Mouse (Mus musculus) stomach, embryonic 16.5 days (tissue): ENCODE results near the gene Hypk. TPM values are rescaled to one million over a fixed set of nuclear protein-coding genes. Genes with fewer than 3 reads are reported as not detected.

Experiments
- ATAC-seq: fragments of 200-750 bp; cut with Nextera tagmentation; 2 replicates; pipeline ENCODE4 v1.8.0; 2017; ENCODE audit warnings: moderate number of reproducible peaks, moderate TSS enrichment; ENCODE audit not compliant: insufficient read depth, low FRiP score
- H3K27ac ChIP-seq: fragments of 300-500 bp; sonication (generic); 2 replicates; pipeline ENCODE4 v1.5.1; 2014; ENCODE audit warnings: low read length
- H3K27me3 ChIP-seq: fragments of 300-500 bp; sonication (generic); 2 replicates; pipeline ENCODE4 v1.6.1; 2014; ENCODE audit warnings: low read length, control low read depth, mixed read lengths; ENCODE audit not compliant: control insufficient read depth, insufficient read depth
- H3K36me3 ChIP-seq: fragments of 300-500 bp; sonication (generic); 2 replicates; pipeline ENCODE4 v1.6.1; 2014; ENCODE audit warnings: low read length; ENCODE audit not compliant: control insufficient read depth, insufficient read depth
- H3K4me1 ChIP-seq: fragments of 300-500 bp; sonication (generic); 2 replicates; pipeline ENCODE4 v1.6.1; 2014; ENCODE audit warnings: low read length, control low read depth, mixed read lengths; ENCODE audit not compliant: control insufficient read depth, insufficient read depth
- H3K4me2 ChIP-seq: fragments of 300-500 bp; sonication (generic); 2 replicates; pipeline ENCODE4 v1.6.1; 2014; ENCODE audit warnings: low read depth, low read length, mixed read lengths
- H3K4me3 ChIP-seq: fragments of 300-500 bp; sonication (generic); replicated peaks from 2 replicates; pipeline ENCODE4 v1.5.1; 2014; ENCODE audit warnings: mild to moderate bottlenecking, low read length
- H3K9ac ChIP-seq: fragments of 300-500 bp; sonication (generic); 2 replicates; pipeline ENCODE4 v1.6.1; 2014; ENCODE audit warnings: low read length
- H3K9me3 ChIP-seq: fragments of 300-500 bp; sonication (generic); replicated peaks from 2 replicates; pipeline ENCODE4 v1.6.1; 2016; ENCODE audit warnings: low read length, control low read depth; ENCODE audit not compliant: control insufficient read depth
- WGBS: fragments of 180-500 bp; shearing (Covaris S2); extraction: QIAGEN DNeasy Blood & Tissue Kit; methylation state at CpG from one replicate; pipeline ENCODE4 v1.1.7; 2014; 5-methylcytosine and 5-hydroxymethylcytosine counted together
- polyA plus RNA-seq: library from polyadenylated mRNA; unstranded; fragments of >200 nt; fragmentation: Nextera tagmentation; extraction: Ambion mirVana; gene quantifications from 2 replicates; pipeline ENCODE4 v1.2.1, GENCODE M21; 2015

Hypk gene
- polyA plus RNA-seq, 1 experiment from 2014 or later, result 107 TPM

DNA sequence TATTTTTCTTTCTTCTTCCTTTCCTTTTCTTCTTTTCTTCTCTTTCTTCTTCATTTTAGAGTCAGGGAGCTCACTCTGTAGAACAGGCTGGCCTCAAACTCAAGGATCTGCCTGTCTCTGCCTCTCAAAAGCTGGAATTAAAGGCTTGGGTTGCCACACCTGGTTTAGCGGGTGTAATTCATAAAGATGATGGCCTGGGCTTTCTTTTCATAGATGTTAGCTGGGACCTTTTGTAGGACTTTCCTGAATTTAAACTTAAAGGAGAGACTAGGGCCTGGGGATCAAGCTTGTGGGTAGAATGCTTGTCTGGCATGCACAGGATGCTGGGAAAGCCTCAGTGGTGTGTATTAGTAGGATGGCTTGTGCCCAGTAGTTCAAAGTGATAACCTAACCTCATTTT is 8.9 kb upstream of the Hypk start, which contains the start of gene Ell3:
Ell3 (minus strand) TSS at position 101 of the 400 bp plus-strand sequence.
- WGBS, result 86% methylated on average over 1 of the region's 1 CpGs
- Histone ChIP-seq H3K9ac (no peak within 1 kb of the TSS), H3K4me3 (no peak within 1 kb of the TSS), H3K27me3 (no peaks in the 10 kb centered on the region), H3K27ac (no peak within 1 kb of the TSS), H3K9me3 (no peaks in the 10 kb centered on the region), H3K4me1 (peaks cover 11% of the 10 kb centered on the region), H3K36me3 (0 out of 2 replicates have a peak, but pooled peaks cover 3% of the 10 kb centered on the region), H3K4me2 (peak within 1 kb of the TSS; percentile 81)
- ATAC-seq, result no peak

DNA sequence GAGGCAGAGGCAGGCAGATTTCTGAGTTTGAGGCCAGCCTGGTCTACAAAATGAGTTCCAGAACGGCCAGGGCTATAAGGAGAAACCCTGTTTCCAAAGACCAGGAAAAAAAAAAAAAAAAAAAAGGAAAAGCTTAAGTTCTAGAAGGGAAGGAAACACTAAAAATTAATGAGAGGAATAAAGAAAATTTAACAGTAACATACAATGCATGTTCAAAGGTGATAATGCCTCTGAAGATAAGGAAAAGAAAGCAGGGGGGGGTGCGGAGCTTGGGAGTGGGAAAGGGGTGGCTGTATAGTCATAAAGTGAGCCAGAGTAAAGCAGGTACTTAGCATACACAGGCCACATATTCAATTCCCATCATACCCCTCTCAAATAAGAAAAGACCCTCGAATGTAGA is 8.0 kb upstream of the Hypk start:
- WGBS, result 77% methylated on average over 3 of the region's 3 CpGs
- H3K4me3 ChIP-seq, result no peak overlapping the region
- no peak for ATAC-seq

DNA sequence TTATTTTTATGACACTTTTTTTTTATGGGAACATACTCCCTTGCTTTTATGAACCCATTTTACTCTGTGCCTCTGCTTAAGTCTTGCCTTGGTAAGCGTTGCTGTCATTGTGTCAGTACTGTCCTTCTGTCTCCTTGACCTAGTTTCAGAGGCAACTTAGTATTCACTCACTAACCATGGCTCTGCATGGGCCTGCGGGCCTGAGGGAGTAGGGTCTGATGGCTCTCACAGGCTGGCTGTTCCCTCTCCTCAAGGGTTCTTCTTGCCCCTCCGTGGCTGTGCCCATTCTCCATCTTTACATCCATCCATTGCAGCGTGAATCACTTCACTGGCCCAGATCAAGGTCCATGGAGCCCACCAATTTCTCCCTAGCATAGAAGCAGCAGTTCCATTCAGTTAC is 6.6 kb upstream of the Hypk start:
- Histone ChIP-seq H3K36me3 (no peaks in the 10 kb centered on the region), H3K4me2 (no peak overlapping the region), H3K27me3 (no peaks in the 10 kb centered on the region), H3K27ac (no peak overlapping the region), H3K9me3 (no peaks in the 10 kb centered on the region), H3K4me1 (peaks cover 22% of the 10 kb centered on the region), H3K4me3 (no peak overlapping the region), H3K9ac (no peak overlapping the region)
- no peak for ATAC-seq
- 86% methylated on average over 4 of the region's 4 CpGs for WGBS

More for the DNA sequence above, 8.0 kb upstream of the Hypk start:
- H3K9me3 ChIP-seq, result no peaks in the 10 kb centered on the region
- H3K27me3 ChIP-seq, result no peaks in the 10 kb centered on the region
- no peak overlapping the region for H3K4me2 ChIP-seq
- H3K27ac ChIP-seq, result no peak overlapping the region
- H3K9ac ChIP-seq, result no peak overlapping the region
- peaks cover 11% of the 10 kb centered on the region for H3K4me1 ChIP-seq
- H3K36me3 ChIP-seq, result no peaks in the 10 kb centered on the region

DNA sequence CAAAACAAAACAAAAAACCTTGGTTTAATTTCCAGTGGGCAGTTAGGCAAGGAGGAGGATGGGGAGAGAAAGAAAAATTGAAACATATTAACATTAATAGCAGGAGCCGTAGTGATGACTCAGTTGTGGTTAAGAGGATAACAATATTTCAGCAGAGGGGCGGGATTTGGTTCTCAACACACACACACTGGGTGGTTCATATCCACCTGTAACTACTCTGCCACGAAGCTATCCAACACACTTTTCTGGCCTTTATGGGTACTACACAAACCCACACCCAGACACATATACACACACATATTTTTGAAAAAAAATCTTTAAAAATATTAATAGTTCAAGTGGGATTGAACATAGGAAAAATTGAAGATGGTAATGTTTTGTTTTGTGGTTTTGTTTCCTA is 6.1 kb upstream of the Hypk start:
- no peak overlapping the region for H3K27ac ChIP-seq
- H3K9me3 ChIP-seq, result no peaks in the 10 kb centered on the region
- H3K4me3 ChIP-seq, result no peak overlapping the region
- ATAC-seq, result no peak
- 72% methylated on average over 3 of the region's 3 CpGs for WGBS
- no peaks in the 10 kb centered on the region for H3K36me3 ChIP-seq
- peaks cover 18% of the 10 kb centered on the region for H3K4me1 ChIP-seq
- H3K4me2 ChIP-seq, result no peak overlapping the region
- H3K27me3 ChIP-seq, result no peaks in the 10 kb centered on the region
- no peak overlapping the region for H3K9ac ChIP-seq

DNA sequence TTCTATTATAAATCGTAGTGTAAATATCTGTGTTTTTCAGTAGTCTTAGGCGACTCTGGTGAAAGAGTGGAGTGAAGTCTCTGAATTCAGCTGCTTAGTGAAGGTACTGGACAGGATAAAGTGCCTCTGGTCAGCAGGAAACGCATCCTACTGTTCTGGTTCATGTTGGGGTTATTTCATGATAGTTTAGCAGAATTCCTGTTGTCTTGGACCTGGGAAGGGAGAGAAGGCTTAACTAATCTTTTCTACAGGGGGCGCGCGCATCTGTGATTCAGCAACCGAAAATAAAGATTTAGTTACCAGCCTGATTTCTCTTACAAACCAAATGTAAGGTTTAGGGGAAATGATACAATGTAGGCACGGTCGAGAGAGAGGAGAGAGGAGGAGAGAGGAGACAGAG is 5.0 kb upstream of the Hypk start:
- Histone ChIP-seq H3K9ac (peak overlapping the region; percentile 74), H3K4me2 (peak overlapping the region; percentile 78), H3K36me3 (no peaks in the 10 kb centered on the region), H3K27ac (peak overlapping the region; percentile 97), H3K27me3 (no peaks in the 10 kb centered on the region), H3K9me3 (no peaks in the 10 kb centered on the region), H3K4me3 (peak overlapping the region; percentile 94), H3K4me1 (peaks cover 21% of the 10 kb centered on the region; the same call in 1 of the 2 replicates)
- WGBS, result 12% methylated on average over 9 of the region's 9 CpGs
- ATAC-seq, result no peak

DNA sequence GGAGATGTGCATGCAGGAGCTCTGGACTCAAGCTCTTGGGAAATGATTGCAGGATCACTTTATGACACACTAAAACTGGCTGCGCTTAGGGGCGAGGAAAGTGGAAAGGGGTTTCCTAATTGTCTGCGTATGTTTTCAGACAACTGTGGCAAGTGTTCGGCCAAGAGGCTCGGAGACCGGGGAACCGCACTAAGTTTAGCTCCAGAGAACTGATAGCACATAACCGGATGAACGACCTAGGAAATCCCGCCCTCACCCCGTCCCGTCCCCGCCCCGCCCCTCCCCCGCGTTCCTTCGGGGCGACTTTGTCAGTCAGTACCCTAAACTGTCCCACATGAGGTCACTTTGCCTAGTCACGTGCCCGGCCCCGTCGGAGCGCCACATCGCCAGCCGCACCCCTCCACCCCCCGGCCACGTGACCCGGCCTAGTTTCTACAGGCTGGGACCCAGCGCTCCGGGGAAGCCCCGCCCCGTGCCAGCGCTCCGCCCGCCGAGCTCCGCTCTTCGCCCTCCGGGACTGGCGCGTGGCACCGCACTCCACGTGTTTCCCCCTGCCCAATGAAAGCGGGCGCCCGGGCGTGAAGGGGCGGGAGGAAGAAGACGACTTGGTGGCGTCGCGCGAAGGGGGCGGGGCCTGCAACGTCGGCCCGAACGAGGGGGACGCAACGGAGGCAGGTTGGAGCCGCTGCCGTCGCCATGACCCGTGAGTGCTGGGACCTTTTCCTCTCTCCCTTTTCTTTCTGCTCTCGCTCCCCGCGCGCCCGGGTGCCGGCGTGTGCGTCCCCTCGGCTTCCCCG is 4.2 kb upstream of the Hypk start, which contains the start of gene Serf2:
Serf2 (plus strand) TSS at position 457 of the 797 bp plus-strand sequence.
- H3K27me3 ChIP-seq, result no peaks in the 10 kb centered on the region
- ATAC-seq, result peak; percentile 98
- WGBS, result under 1% methylated on average over 68 of the region's 74 CpGs

DNA sequence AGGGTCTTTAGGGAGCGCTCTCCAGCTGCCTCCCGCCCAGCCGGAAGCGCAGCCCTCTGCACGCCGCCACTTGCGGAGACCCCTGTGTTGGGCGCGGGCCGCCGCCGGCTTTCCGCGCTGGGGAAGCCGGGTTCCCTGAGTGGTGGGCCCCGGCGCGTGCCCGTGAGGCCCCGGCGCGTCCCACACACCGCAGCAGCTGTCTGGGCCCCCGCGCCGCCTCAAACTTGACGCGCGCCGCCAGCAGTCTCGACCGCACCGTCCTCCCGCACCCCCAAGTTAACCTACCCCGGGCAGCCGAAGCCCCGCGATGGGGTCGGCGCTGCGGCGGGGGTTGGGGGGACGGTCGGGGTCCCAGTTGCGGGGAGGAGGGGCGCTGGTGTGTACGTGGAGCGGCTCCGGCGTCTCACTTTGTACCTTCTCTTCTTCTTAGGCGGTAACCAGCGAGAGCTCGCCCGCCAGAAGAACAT is 3.5 kb upstream of the Hypk start:
- ATAC-seq, result no peak; the same call in 1 of the 2 replicates
- H3K4me2 ChIP-seq, result peak overlapping the region; percentile 91
- under 1% methylated on average over 54 of the region's 54 CpGs for WGBS

More for the DNA sequence above, 4.2 kb upstream of the Hypk start, which contains the start of gene Serf2:
- Histone ChIP-seq H3K4me2 (peak within 1 kb of the TSS; percentile 91), H3K4me3 (peak within 1 kb of the TSS; percentile 94), H3K4me1 (peaks cover 22% of the 10 kb centered on the region; the same call in 1 of the 2 replicates), H3K9ac (peak within 1 kb of the TSS; percentile 96), H3K36me3 (no peaks in the 10 kb centered on the region), H3K9me3 (no peaks in the 10 kb centered on the region), H3K27ac (peak within 1 kb of the TSS; percentile 97)

DNA sequence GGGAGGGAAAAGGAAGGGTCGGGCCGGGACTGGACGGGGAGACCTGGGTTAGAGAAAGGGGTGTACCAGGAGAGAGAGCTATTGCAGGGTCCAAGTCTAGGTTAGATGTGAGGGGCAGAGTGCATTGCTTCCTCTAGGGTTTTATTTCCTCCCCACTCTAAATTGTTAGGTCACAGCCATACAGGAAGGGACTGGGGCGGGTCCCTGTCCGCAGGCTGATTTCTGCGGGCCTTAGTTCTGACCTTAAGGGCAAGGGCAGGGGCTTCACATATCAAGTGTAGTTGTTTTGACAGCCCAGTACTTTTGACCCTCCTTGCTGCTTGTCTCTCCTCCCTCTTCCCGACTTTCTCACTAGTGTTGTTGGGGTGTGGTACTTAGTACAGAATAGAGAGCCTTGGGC is 3.0 kb upstream of the Hypk start:
- peak overlapping the region; percentile 94 for H3K4me3 ChIP-seq
- no peak for ATAC-seq
- H3K4me1 ChIP-seq, result peaks cover 22% of the 10 kb centered on the region; the same call in 1 of the 2 replicates
- peak overlapping the region; percentile 96 for H3K27ac ChIP-seq
- H3K9ac ChIP-seq, result peak overlapping the region; percentile 96
- 1% methylated on average over 7 of the region's 7 CpGs for WGBS
- H3K9me3 ChIP-seq, result no peaks in the 10 kb centered on the region
- no peaks in the 10 kb centered on the region for H3K36me3 ChIP-seq
- no peaks in the 10 kb centered on the region for H3K27me3 ChIP-seq
- peak overlapping the region; percentile 91 for H3K4me2 ChIP-seq

More for the DNA sequence above, 3.5 kb upstream of the Hypk start:
- Histone ChIP-seq H3K27me3 (no peaks in the 10 kb centered on the region), H3K9me3 (no peaks in the 10 kb centered on the region), H3K9ac (peak overlapping the region; percentile 96), H3K36me3 (no peaks in the 10 kb centered on the region), H3K27ac (peak overlapping the region; percentile 96), H3K4me3 (peak overlapping the region; percentile 94), H3K4me1 (peaks cover 22% of the 10 kb centered on the region; the same call in 1 of the 2 replicates)

DNA sequence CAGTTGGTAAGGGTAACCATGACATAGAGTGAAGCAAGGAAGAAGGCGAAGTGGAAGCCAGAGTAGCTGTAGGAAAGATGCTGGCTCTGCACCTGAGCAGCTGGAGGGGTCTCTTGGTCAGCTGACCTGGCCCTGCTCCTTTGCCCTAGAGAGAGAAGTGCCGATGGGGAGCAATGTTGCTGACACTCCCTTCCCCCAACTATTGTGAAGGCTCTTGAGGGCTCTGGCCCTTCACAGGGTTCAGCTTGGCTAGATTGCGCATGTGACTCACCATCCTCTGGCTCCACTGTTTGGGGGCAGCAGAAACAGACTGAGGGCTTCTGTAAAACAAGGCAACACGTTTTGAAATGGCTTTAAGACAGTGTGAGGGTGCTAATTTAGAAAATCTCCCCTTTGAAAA is 729 bp upstream of the Hypk start:
- WGBS, result 77% methylated on average over 4 of the region's 4 CpGs
- Histone ChIP-seq H3K36me3 (no peaks in the 10 kb centered on the region), H3K4me2 (no peak overlapping the region), H3K9ac (0 out of 2 replicates have a peak overlapping the region, but pooled peaks have one; percentile 22), H3K9me3 (no peaks in the 10 kb centered on the region), H3K4me1 (peaks cover 28% of the 10 kb centered on the region), H3K4me3 (no peak overlapping the region), H3K27me3 (no peaks in the 10 kb centered on the region), H3K27ac (no peak overlapping the region)
- no peak for ATAC-seq
